Mouse (Mus musculus) urinary bladder, adult 2 months (tissue): Measurements from ENCODE around the gene Nkapl. TPM values are rescaled to one million over a fixed set of nuclear protein-coding genes. Genes with fewer than 3 reads are reported as not detected.
"Not testable (repeated sequence)": the region's sequence is repeated elsewhere in the genome, so short reads cannot be mapped to it uniquely, and the experiment has no call there.

Experiments
- DNase-seq: peaks from one replicate; pipeline ENCODE4 v3.0.0; 2022; ENCODE audit warnings: low spot score
- polyA plus RNA-seq: library from polyadenylated mRNA; depleted of rRNA; stranded (reverse); fragments of >200 nt; gene quantifications from 2 replicates; pipeline ENCODE4 v1.2.3, GENCODE M21; 2012; rRNA removed

The Nkapl gene
- 1.0 and 1.1 TPM in 2 replicates for polyA plus RNA-seq

DNA sequence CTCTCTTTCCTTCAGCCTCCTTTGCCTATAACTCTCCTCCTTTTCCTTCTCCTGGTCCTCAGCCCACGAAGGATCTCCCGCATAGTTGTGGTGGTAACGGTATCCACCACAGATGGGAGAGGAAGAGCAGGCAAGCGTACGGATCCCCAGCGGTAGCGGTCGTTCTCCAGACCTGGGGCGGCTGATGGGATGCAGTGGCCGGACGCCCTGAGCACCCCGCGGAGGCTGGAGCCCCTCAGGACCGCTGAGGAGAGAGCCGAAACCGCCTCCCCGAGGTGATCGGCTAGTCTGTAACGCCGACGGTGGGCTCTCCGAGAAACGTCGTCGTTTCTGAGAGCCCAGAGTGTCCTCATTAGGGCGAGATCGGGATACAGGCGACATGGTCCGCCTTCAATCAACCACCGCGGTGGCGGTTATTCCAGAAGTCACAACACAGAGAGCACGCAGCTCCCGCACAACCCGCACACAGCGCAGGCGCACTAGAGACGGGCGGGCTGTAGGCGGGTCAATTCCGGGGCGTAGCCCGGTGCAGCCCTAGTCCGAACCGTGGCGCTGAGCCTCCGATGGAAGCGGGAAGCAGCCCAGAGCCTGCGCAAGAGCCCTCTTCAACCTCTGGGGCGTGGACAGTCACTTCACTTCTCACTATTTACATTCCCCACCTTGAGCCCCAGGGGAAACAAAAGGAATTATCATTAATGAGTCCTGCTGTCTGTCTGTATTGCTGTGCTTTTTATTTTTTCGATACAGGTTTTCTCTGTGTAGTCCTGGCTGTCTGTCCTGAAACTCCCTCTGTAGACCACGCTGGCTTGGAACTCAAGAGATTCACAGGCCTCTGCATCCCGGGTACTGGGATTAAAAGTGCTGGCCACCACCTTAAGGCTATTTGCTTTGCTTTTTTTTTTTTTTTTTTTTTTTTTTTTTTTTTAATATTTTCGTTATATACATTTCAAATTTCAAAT, at the start of gene Nkapl:
Gene Nkapl (minus strand): TSS at position 449 of the 959 bp plus-strand sequence.
- DNase-seq = peak; percentile 75

DNA sequence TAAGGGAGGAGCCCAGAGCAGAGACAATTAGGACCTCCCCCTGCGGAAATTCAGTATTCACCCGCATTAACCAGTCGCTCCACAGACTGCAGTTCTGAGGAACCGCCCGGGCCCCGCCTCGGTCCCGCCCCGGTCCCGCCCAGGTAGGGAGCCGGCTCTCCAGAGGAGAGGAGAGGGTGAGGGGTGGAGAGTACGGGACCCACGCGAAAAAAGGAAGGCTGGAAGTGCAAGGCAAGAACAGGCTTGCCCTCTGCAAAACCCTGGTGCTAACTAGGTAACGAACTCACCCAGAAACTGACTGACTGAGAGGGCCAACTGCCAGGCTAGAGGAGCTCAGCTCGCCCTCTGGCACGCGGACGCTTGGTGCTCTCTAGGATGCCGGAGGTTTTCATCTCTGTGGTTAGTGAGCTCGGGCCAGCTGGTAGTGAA, 37.9 kb upstream of the Nkapl start:
- peak; percentile 58 for DNase-seq

DNA sequence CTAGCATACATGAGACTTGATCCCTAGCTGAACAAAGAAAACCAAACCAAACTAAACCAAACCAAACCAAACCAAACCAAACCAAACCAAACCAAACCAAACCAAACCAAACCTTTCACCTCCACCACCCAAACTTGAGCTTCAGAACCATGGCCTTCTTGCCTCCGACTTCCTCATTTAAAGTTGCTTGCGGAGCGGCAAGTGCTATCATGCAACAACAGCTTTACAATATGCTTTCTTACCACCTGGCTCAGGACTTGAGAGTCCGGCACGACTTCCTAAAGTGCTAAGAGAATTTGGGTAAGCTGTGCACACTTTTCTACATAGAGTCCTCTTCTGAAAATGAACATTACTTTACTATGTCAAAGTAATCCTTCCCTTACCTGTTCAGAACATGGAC, 34.0 kb upstream of the Nkapl start:
- DNase-seq = no peak

- not testable (repeated sequence) for DNase-seq
Measured at GRCm38 (mm10) chr13:21501182-21501581, 32.9 kb upstream of the Nkapl start, which contains the start of gene Gm11273. Gm11273 (minus strand) TSS chr13:21501418.

GRCm38 (mm10) chr13:21495080-21495479, 26.8 kb upstream of the Nkapl start, which contains the start of gene AK157302:
AK157302 (plus strand) TSS chr13:21495223.
- no peak for DNase-seq

- no peak for DNase-seq
Measured at GRCm38 (mm10) chr13:21492847-21493246, 24.5 kb upstream of the Nkapl start.

- no peak for DNase-seq
Measured at GRCm38 (mm10) chr13:21486881-21487280, 18.6 kb upstream of the Nkapl start.

- peak; percentile 32 for DNase-seq
Measured at GRCm38 (mm10) chr13:21478759-21479670, 10.7 kb upstream of the Nkapl start, which contains the start of the genes Zkscan4 and Gm10065. Zkscan4 (plus strand) TSS chr13:21478907. Gm10065 (minus strand) TSS chr13:21479441.

DNA sequence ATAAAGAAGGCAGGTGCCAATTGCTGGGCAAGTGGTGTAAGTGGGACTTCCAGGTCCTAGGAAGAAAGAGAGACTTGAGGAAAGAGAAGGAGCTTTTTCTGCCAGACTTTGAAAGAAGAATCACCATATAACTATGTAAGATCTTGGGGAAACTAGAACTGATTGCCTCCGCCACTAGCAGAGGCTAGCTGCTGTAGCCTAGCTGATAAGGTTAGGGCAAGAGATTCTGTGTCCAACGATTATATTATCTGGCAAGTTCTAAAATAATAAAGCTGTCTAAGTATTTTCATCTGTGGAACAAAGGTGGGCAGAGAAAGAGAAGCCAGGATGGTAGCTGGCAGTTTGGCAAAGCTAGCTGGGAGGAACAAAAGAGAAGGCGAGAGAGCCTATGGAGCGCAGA, 4.1 kb upstream of the Nkapl start:
- no peak for DNase-seq

DNA sequence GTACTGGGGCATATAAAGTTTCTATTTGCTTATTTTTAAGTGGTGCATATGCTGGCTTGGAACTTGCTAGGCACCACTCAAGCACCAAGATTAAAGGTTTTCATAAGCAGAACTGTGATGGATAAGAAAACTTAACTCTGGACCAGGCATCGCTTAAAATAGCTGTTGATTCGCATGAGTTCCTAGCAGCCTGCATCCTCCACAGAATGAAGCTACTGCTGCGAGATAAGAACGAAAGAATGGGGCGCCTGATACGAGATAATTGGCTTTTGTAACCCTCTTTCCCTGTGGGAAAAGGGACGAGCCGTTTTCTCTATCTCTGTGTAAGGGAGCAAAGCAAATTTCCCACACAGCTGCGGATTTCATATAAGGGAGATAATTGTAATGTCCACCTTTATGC, 788 bp upstream of the Nkapl start:
- DNase-seq = no peak

DNA sequence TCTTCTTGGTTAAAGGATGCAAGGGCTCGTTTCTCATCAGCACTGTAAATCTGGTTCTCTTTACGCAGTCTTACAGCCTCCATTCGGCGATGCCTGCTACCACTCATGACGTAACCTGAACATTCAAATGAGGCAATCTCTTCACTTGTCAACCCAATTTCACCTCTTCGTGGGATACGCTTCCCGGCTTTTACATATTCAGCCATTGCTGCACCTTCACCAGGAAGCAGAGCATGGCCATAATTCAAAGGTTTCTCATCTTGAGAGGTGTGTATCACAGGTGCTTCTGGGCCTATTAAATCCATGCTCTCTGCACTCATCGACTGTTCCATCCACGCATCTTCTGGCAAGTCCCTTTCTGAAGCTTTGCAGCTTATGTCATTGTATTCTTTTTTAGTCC, 973 bp downstream of the Nkapl start:
- DNase-seq = no peak

- DNase-seq = not testable (repeated sequence)
Measured at GRCm38 (mm10) chr13:21462516-21462915, 5.8 kb downstream of the Nkapl start.

- DNase-seq = no peak
Measured at GRCm38 (mm10) chr13:21456347-21456746, 12.0 kb downstream of the Nkapl start.

DNA sequence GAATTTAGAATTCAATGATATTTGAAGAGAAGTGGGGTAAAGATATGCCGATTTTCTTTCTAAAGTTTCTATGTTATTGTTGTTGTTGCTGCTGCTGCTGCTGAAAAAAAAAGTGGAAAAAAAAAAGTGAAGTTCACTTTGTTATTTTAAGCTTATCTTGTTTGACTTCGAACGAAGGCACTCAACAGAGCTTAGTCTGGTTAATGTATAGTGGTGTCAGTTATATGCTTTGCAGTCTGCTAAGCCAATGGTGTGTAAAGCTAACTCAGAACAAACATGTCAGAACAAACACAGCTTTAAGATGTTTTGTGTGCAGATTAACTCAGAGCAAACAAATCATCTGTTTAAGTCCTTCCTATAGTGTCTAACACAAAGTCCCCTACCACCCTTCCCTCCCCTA, 14.2 kb downstream of the Nkapl start:
- DNase-seq = no peak

- peak; percentile 76 for DNase-seq
Measured at GRCm38 (mm10) chr13:21453449-21453848, 14.9 kb downstream of the Nkapl start, which contains the start of gene Zscan26. Zscan26 (minus strand) TSS chr13:21453730.

GRCm38 (mm10) chr13:21453042-21453441, 15.3 kb downstream of the Nkapl start:
- no peak for DNase-seq

DNA sequence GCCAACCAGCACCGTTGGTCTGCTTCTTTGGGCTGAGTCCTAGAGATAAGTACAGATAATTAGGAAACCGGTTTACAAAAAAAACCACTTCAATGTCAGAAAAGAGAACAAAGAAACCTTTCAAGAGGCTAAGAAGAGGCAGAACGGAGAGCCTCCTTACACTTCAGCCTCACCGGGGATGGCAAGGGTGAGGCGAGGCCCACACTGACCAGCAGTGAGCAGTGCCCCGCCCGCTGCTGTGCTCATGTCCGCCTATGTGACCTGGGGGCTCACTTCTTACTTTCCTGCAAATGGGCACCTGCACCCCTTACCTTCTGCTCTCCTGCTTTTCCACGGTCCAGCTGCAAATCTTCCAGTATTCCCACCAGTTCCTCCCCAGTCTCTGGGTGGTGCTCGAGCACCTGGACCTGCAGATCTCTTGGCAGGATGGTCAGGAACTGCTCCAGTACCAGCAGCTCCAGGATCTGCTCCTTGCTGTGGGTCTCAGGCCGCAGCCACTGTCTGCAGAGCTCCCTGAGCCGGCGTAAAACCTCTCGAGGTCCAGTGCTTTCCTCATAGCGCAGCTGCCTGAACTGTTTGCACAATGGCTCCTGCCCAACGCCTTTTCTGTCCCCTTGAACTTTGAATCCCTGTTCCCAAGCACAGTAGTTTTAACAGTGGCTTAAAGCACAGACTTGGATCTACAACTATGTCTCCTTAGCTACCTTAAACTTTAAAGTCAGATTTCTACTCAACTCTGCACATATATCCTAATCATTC, 20.3 kb downstream of the Nkapl start:
- no peak for DNase-seq

- DNase-seq = no peak
Measured at GRCm38 (mm10) chr13:21446796-21447195, 21.5 kb downstream of the Nkapl start.

GRCm38 (mm10) chr13:21441207-21441572, 27.1 kb downstream of the Nkapl start:
- no peak for DNase-seq

GRCm38 (mm10) chr13:21440503-21441206, 27.7 kb downstream of the Nkapl start, which contains the start of gene Pgbd1:
Pgbd1 (minus strand) TSS chr13:21441058.
- peak; percentile 38 for DNase-seq
